Mouse (Mus musculus) kidney, postnatal 0 days (tissue): Measurements from ENCODE around the gene Erc2. TPM values are rescaled to one million over a fixed set of nuclear protein-coding genes. Genes with fewer than 3 reads are reported as not detected.

Experiments
- ATAC-seq: fragments of 200-750 bp; cut with Nextera tagmentation; replicated peaks from 2 replicates; pipeline ENCODE4 v1.8.0; 2017; ENCODE audit warnings: low read depth, moderate number of reproducible peaks, moderate TSS enrichment, moderate library complexity; ENCODE audit not compliant: low FRiP score
- DNase-seq: peaks from one replicate; pipeline ENCODE4 v3.0.0-alpha.2; 2016; ENCODE audit warnings: low spot score
- H3K27ac ChIP-seq: fragments of 300-500 bp; sonication (generic); 2 replicates; pipeline ENCODE4 v1.5.1; 2014; ENCODE audit warnings: mild to moderate bottlenecking
- H3K27me3 ChIP-seq: fragments of 300-500 bp; sonication (generic); 2 replicates; pipeline ENCODE4 v1.6.1; 2014; ENCODE audit warnings: low read length, mixed read lengths; ENCODE audit not compliant: insufficient read depth
- H3K36me3 ChIP-seq: fragments of 300-500 bp; sonication (generic); 2 replicates; pipeline ENCODE4 v1.6.1; 2014; ENCODE audit warnings: low read length, mixed read lengths; ENCODE audit not compliant: insufficient read depth
- H3K4me1 ChIP-seq: fragments of 300-500 bp; sonication (generic); replicated peaks from 2 replicates; pipeline ENCODE4 v1.6.1; 2014; ENCODE audit warnings: antibody characterized with exemption, low read length, mixed read lengths; ENCODE audit not compliant: insufficient read depth
- H3K4me2 ChIP-seq: fragments of 300-500 bp; sonication (generic); 2 replicates; pipeline ENCODE4 v1.6.1; 2014; ENCODE audit warnings: mild to moderate bottlenecking, low read length, moderate library complexity, mixed read lengths
- H3K4me3 ChIP-seq: fragments of 300-500 bp; sonication (generic); replicated peaks from 2 replicates; pipeline ENCODE4 v1.5.1; 2014; ENCODE audit warnings: low read depth, low read length
- H3K9ac ChIP-seq: fragments of 300-500 bp; sonication (generic); 2 replicates; pipeline ENCODE4 v1.6.1; 2014; ENCODE audit warnings: low read depth, low read length
- H3K9me3 ChIP-seq: fragments of 300-500 bp; sonication (generic); replicated peaks from 2 replicates; pipeline ENCODE4 v1.6.1; 2016; ENCODE audit warnings: low read length, inconsistent platforms, mixed read lengths
- CTCF ChIP-seq: IDR thresholded peaks from 2 replicates; pipeline ENCODE4 v1.5.1; 2016; ENCODE audit warnings: antibody characterized with exemption, low read depth, mild to moderate bottlenecking, moderate library complexity
- WGBS: fragments of 180-500 bp; shearing (Covaris S2); extraction: QIAGEN DNeasy Blood & Tissue Kit; methylation state at CpG from one replicate; pipeline ENCODE4 v1.1.7; 2014; 5-methylcytosine and 5-hydroxymethylcytosine counted together
- polyA plus RNA-seq: library from polyadenylated mRNA; unstranded; fragments of >200 nt; fragmentation: Nextera tagmentation; extraction: Ambion mirVana; gene quantifications from 2 replicates; pipeline ENCODE4 v1.2.1, GENCODE M21; 2015

Erc2 gene
- polyA plus RNA-seq, 1 experiment from 2014 or later: 6.8 TPM

DNA sequence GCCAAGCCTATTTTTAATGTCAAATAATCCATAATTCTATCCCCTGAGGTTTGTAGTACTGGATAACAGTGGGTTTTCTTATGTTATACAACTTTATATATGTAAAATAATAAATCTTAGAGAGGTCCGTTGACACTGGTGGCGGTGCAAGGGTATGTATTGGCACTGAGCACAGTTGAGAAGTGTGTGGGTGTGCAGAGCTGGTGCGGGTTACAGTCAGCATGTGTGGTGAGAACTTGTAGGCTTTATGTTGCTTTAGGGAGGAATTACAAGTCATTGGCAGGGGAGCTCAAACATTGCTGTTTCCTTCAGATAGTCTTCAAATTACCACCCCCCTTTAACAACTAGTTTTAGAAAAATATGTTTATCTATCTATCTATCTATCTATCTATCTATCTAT is 305.1 kb downstream of the Erc2 start:
- H3K4me1 ChIP-seq: no peaks in the 10 kb centered on the region
- no peak overlapping the region for H3K4me3 ChIP-seq
- no peak overlapping the region for H3K27ac ChIP-seq
- H3K36me3 ChIP-seq: no peaks in the 10 kb centered on the region
- no peak for DNase-seq
- no peaks in the 10 kb centered on the region; the same call in 1 of the 2 replicates for H3K9me3 ChIP-seq
- H3K9ac ChIP-seq: no peak overlapping the region
- 91% methylated on average over 3 of the region's 3 CpGs for WGBS
- ATAC-seq: no peak
- no peak overlapping the region for H3K4me2 ChIP-seq
- no peak for TF ChIP-seq CTCF
- H3K27me3 ChIP-seq: no peaks in the 10 kb centered on the region

DNA sequence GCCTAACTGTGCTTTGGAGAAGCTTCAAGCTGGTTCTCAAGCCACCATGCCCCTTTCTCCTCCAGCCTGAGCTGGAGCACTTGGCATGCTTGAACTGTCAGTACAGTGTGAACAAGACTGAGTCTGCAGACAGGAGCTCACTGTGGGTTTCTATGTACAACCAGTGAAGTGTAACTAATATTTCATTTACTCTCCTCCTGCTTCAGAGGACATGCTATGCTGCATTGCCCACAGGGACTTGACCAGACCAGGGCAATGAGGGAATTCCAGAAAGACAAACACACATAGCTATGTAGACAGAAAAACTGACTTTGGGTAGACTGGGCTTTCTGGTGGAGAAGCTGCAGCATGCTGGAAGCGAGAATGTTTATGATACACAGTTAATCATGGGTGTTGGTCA is 311.3 kb downstream of the Erc2 start:
- Histone ChIP-seq H3K27ac (no peak overlapping the region), H3K4me2 (no peak overlapping the region), H3K4me1 (no peaks in the 10 kb centered on the region), H3K9me3 (no peaks in the 10 kb centered on the region), H3K9ac (no peak overlapping the region), H3K4me3 (no peak overlapping the region), H3K36me3 (no peaks in the 10 kb centered on the region), H3K27me3 (no peaks in the 10 kb centered on the region)
- no peak for ATAC-seq
- DNase-seq: no peak
- WGBS: 56% methylated on average over 1 of the region's 1 CpGs
- no peak for TF ChIP-seq CTCF

DNA sequence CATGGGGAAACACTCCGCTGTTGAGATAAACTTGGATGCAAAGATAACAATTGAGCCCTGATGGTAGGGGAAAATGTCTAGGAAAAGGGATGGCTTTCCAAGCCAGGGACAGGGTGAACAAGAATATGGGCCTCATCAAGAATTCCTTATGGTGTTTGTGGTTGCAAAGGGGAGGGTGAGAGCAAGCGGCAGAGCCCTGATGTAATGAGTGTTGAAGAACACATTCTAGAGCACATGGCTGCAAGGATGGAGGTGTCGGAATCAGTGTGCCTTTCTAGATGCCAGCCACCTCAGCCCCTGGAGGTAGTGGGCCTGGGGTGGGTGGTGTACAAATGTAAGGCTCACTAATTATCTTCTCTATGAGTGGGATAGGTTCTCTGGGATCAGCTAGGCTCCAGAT is 313.5 kb downstream of the Erc2 start:
- no peaks in the 10 kb centered on the region for H3K4me1 ChIP-seq
- 97% methylated on average over 3 of the region's 3 CpGs for WGBS
- no peaks in the 10 kb centered on the region for H3K27me3 ChIP-seq
- no peaks in the 10 kb centered on the region for H3K9me3 ChIP-seq
- no peak overlapping the region for H3K4me3 ChIP-seq
- H3K4me2 ChIP-seq: no peak overlapping the region
- DNase-seq (no peak), ATAC-seq (no peak)
- H3K9ac ChIP-seq: no peak overlapping the region
- no peak for TF ChIP-seq CTCF
- no peak overlapping the region for H3K27ac ChIP-seq
- H3K36me3 ChIP-seq: no peaks in the 10 kb centered on the region

DNA sequence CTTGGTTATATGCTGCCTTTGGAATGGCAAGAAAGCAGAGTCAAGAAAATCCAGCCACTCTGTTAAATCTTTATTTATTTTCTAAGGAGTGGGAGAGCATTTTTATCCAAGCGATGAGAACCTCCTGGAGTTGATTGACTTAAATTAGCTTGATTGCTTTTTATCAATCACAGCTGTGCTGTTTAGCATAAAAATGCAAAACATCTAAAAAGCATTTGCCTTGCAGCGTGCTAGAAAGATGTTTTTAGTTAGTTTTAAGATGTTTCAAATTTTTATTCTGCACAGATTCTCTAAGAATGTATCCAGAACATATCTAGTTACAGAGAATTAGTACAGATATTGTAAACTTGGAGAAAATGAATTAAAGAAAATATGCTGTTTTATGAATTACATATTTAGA is 315.7 kb downstream of the Erc2 start:
- 67% methylated on average over 2 of the region's 2 CpGs for WGBS

DNA sequence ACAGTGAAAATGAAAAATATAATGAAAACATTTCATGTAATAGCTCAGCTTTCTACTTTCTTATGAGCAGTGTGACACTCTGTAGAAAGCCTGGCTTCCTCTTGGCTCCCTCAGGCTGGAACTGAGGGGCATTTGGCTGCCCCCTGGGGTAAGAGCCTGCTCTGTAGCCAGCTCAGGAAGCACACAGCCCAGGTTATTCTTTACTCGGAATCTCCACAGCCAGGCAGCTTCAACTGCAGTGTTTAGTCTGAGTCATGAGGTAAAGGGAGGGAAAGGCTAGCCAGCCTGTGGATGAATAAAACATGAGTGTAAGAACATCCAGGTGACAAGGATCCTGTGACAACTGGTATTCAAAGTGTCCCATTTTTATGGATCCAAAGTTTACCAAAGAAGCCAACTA is 323.0 kb downstream of the Erc2 start:
- TF ChIP-seq CTCF: no peak
- ATAC-seq: no peak
- H3K9me3 ChIP-seq: no peaks in the 10 kb centered on the region
- H3K4me3 ChIP-seq: no peak overlapping the region
- no peaks in the 10 kb centered on the region for H3K36me3 ChIP-seq
- WGBS: 25% methylated on average over 1 of the region's 1 CpGs
- H3K9ac ChIP-seq: no peak overlapping the region
- H3K4me1 ChIP-seq: no peaks in the 10 kb centered on the region
- no peaks in the 10 kb centered on the region for H3K27me3 ChIP-seq
- no peak overlapping the region for H3K4me2 ChIP-seq
- no peak overlapping the region for H3K27ac ChIP-seq
- DNase-seq: no peak

More for the DNA sequence above, 315.7 kb downstream of the Erc2 start:
- no peak for ATAC-seq
- no peak overlapping the region for H3K9ac ChIP-seq
- no peak for TF ChIP-seq CTCF
- H3K36me3 ChIP-seq: no peaks in the 10 kb centered on the region
- no peak overlapping the region for H3K4me2 ChIP-seq
- no peaks in the 10 kb centered on the region for H3K9me3 ChIP-seq
- no peak for DNase-seq
- H3K4me1 ChIP-seq: no peaks in the 10 kb centered on the region
- H3K27me3 ChIP-seq: no peaks in the 10 kb centered on the region
- H3K27ac ChIP-seq: no peak overlapping the region
- H3K4me3 ChIP-seq: no peak overlapping the region

DNA sequence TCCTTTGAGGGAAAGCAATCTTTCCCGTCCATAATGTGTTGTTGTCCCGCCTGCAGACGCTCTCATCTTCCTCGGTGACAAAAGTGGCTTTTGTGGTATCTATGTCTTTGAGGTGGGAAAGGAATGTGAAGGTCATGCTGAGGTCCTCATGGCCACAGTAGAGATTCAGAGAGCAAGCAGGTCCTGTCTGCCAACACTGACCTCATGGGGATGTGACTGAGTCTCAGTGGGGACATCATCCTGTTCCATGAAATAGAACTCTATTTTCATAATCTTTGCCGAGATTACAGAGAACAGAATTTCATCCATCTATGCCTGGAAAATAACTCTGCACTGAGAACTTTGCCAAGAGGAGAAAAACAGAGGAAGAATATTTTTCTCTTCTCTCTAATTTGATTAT is 324.0 kb downstream of the Erc2 start:
- ATAC-seq (no peak), DNase-seq (no peak)
- 52% methylated on average over 5 of the region's 5 CpGs for WGBS
- H3K4me1 ChIP-seq: no peaks in the 10 kb centered on the region
- H3K27ac ChIP-seq: no peak overlapping the region
- no peaks in the 10 kb centered on the region for H3K27me3 ChIP-seq
- H3K4me2 ChIP-seq: no peak overlapping the region
- H3K4me3 ChIP-seq: no peak overlapping the region
- H3K9me3 ChIP-seq: no peaks in the 10 kb centered on the region
- no peak overlapping the region for H3K9ac ChIP-seq
- no peak for TF ChIP-seq CTCF
- H3K36me3 ChIP-seq: no peaks in the 10 kb centered on the region

DNA sequence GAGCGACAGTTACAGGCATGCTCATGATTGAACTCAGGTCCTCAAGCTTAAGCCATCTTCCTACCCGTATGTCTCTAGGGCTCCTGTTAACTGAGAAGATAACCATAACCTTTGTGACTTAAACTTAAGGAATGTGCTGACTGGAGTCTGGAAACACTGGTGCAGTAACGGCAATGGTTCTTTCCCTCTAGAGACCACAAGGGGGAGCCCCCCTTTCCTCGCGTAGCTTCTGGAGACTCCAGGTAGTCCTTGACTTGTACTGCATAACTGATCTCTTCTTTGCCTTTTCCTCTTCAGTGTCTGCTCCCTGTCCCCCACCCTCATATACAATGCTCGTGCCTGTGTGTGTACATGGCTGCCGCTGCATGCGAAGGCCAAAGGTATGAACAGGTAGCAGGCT is 326.2 kb downstream of the Erc2 start:
- H3K27me3 ChIP-seq: no peaks in the 10 kb centered on the region
- ATAC-seq (no peak), DNase-seq (peak; percentile 38)
- H3K4me1 ChIP-seq: no peaks in the 10 kb centered on the region
- no peak overlapping the region for H3K4me3 ChIP-seq
- 78% methylated on average over 8 of the region's 8 CpGs for WGBS
- no peaks in the 10 kb centered on the region for H3K36me3 ChIP-seq
- H3K4me2 ChIP-seq: no peak overlapping the region
- no peaks in the 10 kb centered on the region for H3K9me3 ChIP-seq
- TF ChIP-seq CTCF: peak; percentile 66
- no peak overlapping the region for H3K27ac ChIP-seq
- H3K9ac ChIP-seq: no peak overlapping the region
